Mouse (Mus musculus) embryonic facial prominence, embryonic 12.5 days (tissue): ENCODE data around the gene Scube1. TPM values are rescaled to one million over a fixed set of nuclear protein-coding genes. Genes with fewer than 3 reads are reported as not detected.

Experiments
- ATAC-seq: fragments of 200-750 bp; cut with Nextera tagmentation; 2 replicates; pipeline ENCODE4 v1.8.0; 2017; ENCODE audit not compliant: insufficient number of reproducible peaks, insufficient read depth, low FRiP score, low TSS enrichment
- H3K27ac ChIP-seq: fragments of 300-500 bp; sonication (generic); 2 replicates; pipeline ENCODE4 v1.5.1; 2016; ENCODE audit warnings: mild to moderate bottlenecking
- H3K27me3 ChIP-seq: fragments of 300-500 bp; sonication (generic); 2 replicates; pipeline ENCODE4 v1.6.1; 2016; ENCODE audit warnings: mild to moderate bottlenecking, moderate library complexity
- H3K36me3 ChIP-seq: fragments of 300-500 bp; sonication (generic); 2 replicates; pipeline ENCODE4 v1.6.1; 2016; ENCODE audit warnings: mild to moderate bottlenecking
- H3K4me1 ChIP-seq: fragments of 300-500 bp; sonication (generic); 2 replicates; pipeline ENCODE4 v1.6.1; 2016
- H3K4me2 ChIP-seq: fragments of 300-500 bp; sonication (generic); replicated peaks from 2 replicates; pipeline ENCODE4 v1.6.1; 2016; ENCODE audit warnings: mild to moderate bottlenecking, moderate library complexity
- H3K4me3 ChIP-seq: fragments of 300-500 bp; sonication (generic); 2 replicates; pipeline ENCODE4 v1.5.1; 2016; ENCODE audit warnings: mild to moderate bottlenecking
- H3K9ac ChIP-seq: fragments of 300-500 bp; sonication (generic); 2 replicates; pipeline ENCODE4 v1.6.1; 2016; ENCODE audit warnings: mild to moderate bottlenecking, moderate library complexity
- H3K9me3 ChIP-seq: fragments of 300-500 bp; sonication (generic); 2 replicates; pipeline ENCODE4 v1.6.1; 2016; ENCODE audit warnings: mild to moderate bottlenecking, moderate library complexity
- WGBS: fragments of 180-500 bp; shearing (Covaris S2); methylation state at CpG from one replicate; pipeline ENCODE4 v1.1.7; 2016; 5-methylcytosine and 5-hydroxymethylcytosine counted together
- polyA plus RNA-seq: library from polyadenylated mRNA; unstranded; fragments of >200 nt; fragmentation: Nextera tagmentation; extraction: Ambion mirVana; gene quantifications from 2 replicates; pipeline ENCODE4 v1.2.1, GENCODE M21; 2016

Gene Scube1
- polyA plus RNA-seq, 1 experiment from 2014 or later, result 48.4 TPM

DNA sequence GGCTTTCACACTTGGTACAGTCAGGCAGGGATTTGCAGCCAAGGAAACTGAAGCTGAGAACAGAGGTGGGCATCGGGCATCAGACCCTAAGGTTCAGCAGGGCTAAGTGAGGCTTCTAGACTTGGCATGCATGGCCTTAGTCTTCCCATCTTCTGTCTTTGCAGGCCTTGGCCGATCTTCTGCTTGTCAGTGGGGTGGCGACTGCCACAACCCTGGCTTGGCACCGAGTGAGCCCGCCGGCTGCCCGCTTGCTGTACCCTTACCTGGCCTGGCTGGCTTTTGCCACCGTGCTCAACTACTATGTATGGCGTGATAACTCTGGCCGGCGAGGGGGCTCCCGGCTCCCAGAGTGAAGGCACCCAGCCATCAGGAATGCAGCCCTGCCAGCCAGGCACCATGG lies 151.2 kb downstream of the Scube1 start:
- Histone ChIP-seq H3K9ac (no peak overlapping the region), H3K36me3 (peaks cover 48% of the 10 kb centered on the region), H3K27me3 (no peaks in the 10 kb centered on the region), H3K9me3 (no peaks in the 10 kb centered on the region), H3K4me2 (no peak overlapping the region), H3K4me1 (no peaks in the 10 kb centered on the region), H3K4me3 (no peak overlapping the region), H3K27ac (no peak overlapping the region)
- no peak for ATAC-seq
- 96% methylated on average over 12 of the region's 12 CpGs for WGBS

DNA sequence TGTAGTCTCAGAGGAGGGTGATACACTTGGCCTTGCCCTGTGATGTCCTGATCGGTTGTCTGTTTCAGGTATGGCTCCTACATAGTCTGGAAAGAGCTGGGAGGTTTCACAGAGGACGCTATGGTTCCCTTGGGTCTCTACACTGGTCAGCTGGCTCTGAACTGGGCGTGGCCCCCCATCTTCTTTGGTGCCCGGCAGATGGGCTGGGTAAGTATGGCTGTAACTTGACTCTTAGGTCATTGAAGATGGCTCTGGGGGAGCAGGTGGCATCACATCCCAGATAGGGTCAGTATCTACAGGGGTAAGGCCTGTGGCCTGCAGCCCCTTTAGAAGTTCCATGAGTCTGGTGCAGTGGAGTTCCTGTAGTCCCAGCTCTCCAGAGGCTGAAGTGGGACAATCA lies 152.7 kb downstream of the Scube1 start:
- Histone ChIP-seq H3K4me2 (no peak overlapping the region), H3K27me3 (no peaks in the 10 kb centered on the region), H3K36me3 (peaks cover 33% of the 10 kb centered on the region), H3K9ac (no peak overlapping the region), H3K4me3 (no peak overlapping the region), H3K9me3 (no peaks in the 10 kb centered on the region), H3K4me1 (no peaks in the 10 kb centered on the region), H3K27ac (no peak overlapping the region)
- WGBS, result 88% methylated on average over 4 of the region's 4 CpGs
- no peak for ATAC-seq

DNA sequence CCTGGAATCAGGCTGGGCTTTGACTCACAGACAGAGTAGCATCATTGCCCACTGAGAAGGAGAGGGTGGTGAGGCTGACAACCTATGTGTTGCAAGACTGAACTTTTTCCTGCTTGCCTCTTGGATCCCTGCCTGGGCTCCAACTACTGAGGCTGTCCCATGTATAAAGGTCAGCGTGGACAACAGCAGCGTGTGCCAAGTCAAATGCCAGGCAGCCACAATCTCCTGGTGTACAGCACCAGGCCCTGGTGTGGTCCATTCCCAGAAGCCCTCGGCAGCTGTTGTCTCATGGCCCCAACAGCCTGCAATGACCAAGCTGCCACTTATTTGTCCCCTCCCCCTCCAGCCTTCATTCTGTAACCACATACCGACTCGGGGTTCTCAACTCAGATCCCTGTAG lies 153.2 kb downstream of the Scube1 start:
- Histone ChIP-seq H3K4me1 (no peaks in the 10 kb centered on the region), H3K4me3 (no peak overlapping the region), H3K9me3 (no peaks in the 10 kb centered on the region), H3K4me2 (no peak overlapping the region), H3K9ac (no peak overlapping the region), H3K27me3 (no peaks in the 10 kb centered on the region), H3K36me3 (peaks cover 28% of the 10 kb centered on the region), H3K27ac (no peak overlapping the region)
- 83% methylated on average over 5 of the region's 5 CpGs for WGBS
- no peak for ATAC-seq

DNA sequence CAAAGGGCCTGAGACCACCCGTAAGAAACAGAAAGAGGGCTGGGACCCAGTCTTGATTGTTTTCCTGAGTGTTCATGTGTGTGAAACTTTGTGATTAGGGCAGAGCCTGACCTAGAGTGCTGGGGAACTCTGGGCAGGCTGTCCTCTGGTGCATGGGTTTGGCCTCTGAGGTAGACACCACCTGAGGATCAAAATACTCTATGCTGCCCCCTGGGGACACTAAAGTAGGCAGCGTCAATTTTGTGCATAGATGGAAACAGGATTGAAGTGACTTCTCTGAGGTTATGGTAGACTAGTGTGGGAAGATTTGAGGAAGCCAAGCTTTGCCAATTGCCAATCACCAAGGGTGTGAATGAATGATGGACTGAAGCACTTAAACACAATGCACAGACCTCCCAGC lies 154.2 kb downstream of the Scube1 start:
- Histone ChIP-seq H3K27me3 (no peaks in the 10 kb centered on the region), H3K27ac (no peak overlapping the region), H3K36me3 (peaks cover 18% of the 10 kb centered on the region), H3K4me1 (no peaks in the 10 kb centered on the region), H3K9ac (no peak overlapping the region), H3K4me2 (no peak overlapping the region), H3K4me3 (no peak overlapping the region), H3K9me3 (no peaks in the 10 kb centered on the region)
- 70% methylated on average over 2 of the region's 2 CpGs for WGBS
- no peak for ATAC-seq

DNA sequence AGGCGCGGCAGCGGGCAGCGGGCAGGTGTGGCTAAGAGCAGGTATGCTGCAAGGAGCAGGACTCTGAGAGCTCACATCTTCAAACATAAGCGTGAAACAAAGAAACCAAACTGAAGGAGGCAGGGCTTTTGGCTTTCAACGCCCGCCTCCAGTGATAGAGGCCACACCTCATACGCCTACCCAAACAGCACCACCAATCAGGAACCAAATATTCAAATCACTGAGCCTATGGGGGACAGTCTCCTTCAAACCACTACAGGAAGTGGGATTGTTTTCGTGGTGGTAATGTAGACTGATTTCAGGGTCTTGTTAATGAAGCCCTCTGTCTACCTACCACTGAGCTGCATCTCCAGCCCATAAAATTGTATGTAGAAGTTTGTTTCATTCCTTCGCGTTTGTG lies 155.1 kb downstream of the Scube1 start:
- Histone ChIP-seq H3K9ac (no peak overlapping the region), H3K4me3 (no peak overlapping the region), H3K27me3 (0 out of 2 replicates have a peak, but pooled peaks cover 2% of the 10 kb centered on the region), H3K4me2 (no peak overlapping the region), H3K4me1 (no peaks in the 10 kb centered on the region), H3K27ac (no peak overlapping the region), H3K36me3 (peaks cover 9% of the 10 kb centered on the region), H3K9me3 (no peaks in the 10 kb centered on the region)
- ATAC-seq, result no peak
- 49% methylated on average over 11 of the region's 11 CpGs for WGBS

DNA sequence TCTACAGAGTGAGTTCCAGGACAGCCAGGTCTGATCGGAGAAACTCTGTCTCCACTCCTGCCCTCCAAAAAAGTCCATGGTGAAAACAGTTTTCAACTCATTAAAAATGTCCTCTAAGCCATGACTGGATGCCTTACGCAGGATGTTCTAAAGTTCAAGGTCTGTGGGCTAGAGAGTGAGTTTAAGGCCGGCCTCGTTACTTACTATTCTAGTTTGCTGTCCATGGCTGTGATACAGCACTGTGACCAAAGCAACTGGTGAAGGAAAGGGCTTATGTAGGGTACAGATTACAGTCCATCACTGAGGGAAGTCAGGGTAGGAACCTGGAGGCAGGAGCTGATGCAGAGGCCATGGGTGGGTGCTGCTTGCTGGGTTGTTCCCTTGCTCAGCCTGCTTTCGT lies 156.3 kb downstream of the Scube1 start:
- no peak overlapping the region for H3K4me2 ChIP-seq
- 0 out of 2 replicates have a peak, but pooled peaks cover 2% of the 10 kb centered on the region for H3K27me3 ChIP-seq
- WGBS, result 90% methylated on average over 5 of the region's 5 CpGs
- H3K9ac ChIP-seq, result no peak overlapping the region
- H3K36me3 ChIP-seq, result no peaks in the 10 kb centered on the region
- H3K4me1 ChIP-seq, result peaks cover 9% of the 10 kb centered on the region
- no peaks in the 10 kb centered on the region for H3K9me3 ChIP-seq
- H3K4me3 ChIP-seq, result no peak overlapping the region
- no peak for ATAC-seq
- no peak overlapping the region for H3K27ac ChIP-seq

DNA sequence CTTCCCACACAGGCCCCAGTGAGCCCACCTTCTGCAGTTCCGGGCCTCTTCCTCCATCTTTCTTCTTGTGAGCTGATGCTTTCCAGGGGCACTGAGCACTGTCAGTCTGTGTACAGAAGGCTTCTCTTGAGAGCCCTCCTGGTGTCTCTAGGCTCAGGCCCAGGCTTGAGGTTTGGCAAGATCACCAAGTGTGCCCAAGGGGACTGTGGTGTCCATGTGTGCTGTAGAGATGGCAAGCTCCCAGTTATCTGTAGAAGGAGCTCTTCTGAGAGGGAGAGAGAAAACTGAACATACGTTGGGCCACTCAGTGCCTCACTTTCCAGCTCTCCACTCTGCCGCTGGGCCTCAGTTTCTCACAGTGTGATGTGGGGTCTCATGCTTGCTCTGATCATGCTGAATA lies 157.1 kb downstream of the Scube1 start:
- H3K4me3 ChIP-seq, result no peak overlapping the region
- 83% methylated on average over 3 of the region's 3 CpGs for WGBS
- H3K4me1 ChIP-seq, result peaks cover 17% of the 10 kb centered on the region
- H3K27ac ChIP-seq, result no peak overlapping the region
- no peak overlapping the region for H3K9ac ChIP-seq
- H3K9me3 ChIP-seq, result no peaks in the 10 kb centered on the region
- H3K4me2 ChIP-seq, result no peak overlapping the region
- ATAC-seq, result no peak
- 0 out of 2 replicates have a peak, but pooled peaks cover 2% of the 10 kb centered on the region for H3K27me3 ChIP-seq
- no peaks in the 10 kb centered on the region for H3K36me3 ChIP-seq

DNA sequence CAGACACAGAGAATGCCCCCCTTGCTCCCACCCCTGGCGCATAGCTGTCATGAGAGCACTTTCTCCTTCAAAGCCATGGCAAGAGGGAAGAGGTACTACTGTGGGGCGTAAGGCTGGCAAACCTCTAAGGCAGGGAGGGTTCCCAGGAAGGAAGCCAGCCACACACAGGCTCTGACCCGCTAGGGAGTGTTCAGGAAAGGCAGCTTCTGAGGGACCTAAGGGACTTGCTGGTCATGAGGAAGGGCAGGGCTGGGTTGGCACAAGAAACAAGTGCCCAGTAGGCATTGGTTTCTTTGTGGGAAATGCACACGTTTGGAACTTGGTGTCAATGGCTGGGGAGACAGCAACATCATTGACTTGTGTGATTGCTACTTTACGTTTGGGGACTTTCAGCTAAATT lies 158.8 kb downstream of the Scube1 start:
- 0 out of 2 replicates have a peak, but pooled peaks cover 5% of the 10 kb centered on the region for H3K27me3 ChIP-seq
- H3K27ac ChIP-seq, result no peak overlapping the region
- 74% methylated on average over 5 of the region's 5 CpGs for WGBS
- no peak overlapping the region for H3K4me2 ChIP-seq
- peaks cover 18% of the 10 kb centered on the region for H3K4me1 ChIP-seq
- no peaks in the 10 kb centered on the region for H3K9me3 ChIP-seq
- no peak overlapping the region for H3K9ac ChIP-seq
- no peak overlapping the region for H3K4me3 ChIP-seq
- no peak for ATAC-seq
- H3K36me3 ChIP-seq, result no peaks in the 10 kb centered on the region

DNA sequence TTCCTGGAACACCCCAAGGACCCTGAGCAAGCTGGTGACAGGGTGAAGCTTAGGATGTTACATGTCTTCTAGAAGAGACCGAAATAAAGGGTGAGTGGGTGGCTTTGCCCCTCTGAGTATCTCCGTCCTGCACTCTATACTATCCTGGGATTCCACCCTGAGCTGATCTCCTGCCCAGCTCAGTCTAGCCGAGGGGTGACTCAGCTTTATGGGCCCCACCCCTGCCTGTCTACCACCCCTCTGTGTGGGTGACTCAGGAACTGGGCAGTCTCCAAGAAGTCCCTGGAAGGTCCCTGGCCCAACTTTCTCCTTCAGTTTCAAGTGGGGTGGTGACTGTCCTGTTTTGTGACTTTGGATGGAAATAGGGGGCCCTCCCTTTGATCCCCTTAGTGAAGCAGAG lies 159.4 kb downstream of the Scube1 start:
- no peaks in the 10 kb centered on the region for H3K9me3 ChIP-seq
- H3K9ac ChIP-seq, result no peak overlapping the region
- H3K4me3 ChIP-seq, result no peak overlapping the region
- 0 out of 2 replicates have a peak, but pooled peaks cover 5% of the 10 kb centered on the region for H3K27me3 ChIP-seq
- H3K4me2 ChIP-seq, result no peak overlapping the region
- ATAC-seq, result no peak
- WGBS, result 85% methylated on average over 3 of the region's 3 CpGs
- no peaks in the 10 kb centered on the region for H3K36me3 ChIP-seq
- peaks cover 18% of the 10 kb centered on the region for H3K4me1 ChIP-seq
- H3K27ac ChIP-seq, result no peak overlapping the region

DNA sequence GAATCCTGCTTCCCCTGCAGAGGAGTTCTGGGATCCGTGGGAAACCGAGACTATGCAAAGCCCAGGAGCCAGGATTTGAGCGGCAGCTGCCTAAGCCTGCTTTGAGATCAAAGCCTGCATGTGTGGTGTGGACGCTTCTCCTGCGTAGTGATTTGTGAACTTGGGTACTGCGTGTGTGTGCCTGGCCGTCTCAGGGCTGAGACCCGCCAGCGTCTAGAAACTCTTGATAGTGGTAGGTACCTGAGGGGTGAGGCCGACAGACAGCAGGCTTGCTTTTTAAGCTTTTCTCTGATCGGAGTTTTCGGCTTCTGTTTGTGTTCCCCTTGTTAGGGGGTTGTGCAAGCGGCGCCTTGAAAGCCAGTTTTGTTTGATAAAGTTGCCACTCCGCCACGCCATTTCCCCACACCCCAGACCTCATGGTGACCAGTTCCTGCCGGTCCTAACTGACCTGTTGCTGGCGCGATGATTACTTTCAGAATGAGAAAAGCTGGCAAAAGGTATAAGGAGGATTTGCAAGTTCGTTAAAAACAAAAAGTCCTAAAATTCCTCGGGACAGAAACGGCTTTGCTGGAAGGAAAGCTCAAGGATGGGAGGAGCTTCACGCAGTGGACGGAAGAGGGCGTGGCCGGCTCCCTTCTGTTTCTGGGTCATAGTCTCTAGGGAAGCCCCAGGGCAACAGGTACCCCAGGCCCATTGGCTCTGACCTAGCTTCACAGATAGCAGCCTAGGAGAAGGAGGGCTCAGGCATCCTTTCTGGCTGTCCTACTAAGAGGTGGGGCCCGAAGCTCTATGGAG lies 160.8 kb downstream of the Scube1 start:
- no peak for ATAC-seq
- WGBS, result 3% methylated on average over 27 of the region's 27 CpGs
- H3K4me1 ChIP-seq, result peaks cover 18% of the 10 kb centered on the region
- no peaks in the 10 kb centered on the region for H3K36me3 ChIP-seq
- H3K27me3 ChIP-seq, result 0 out of 2 replicates have a peak, but pooled peaks cover 5% of the 10 kb centered on the region
- no peaks in the 10 kb centered on the region for H3K9me3 ChIP-seq
- peak overlapping the region; percentile 55 for H3K9ac ChIP-seq
- H3K4me3 ChIP-seq, result peak overlapping the region; percentile 47
- H3K4me2 ChIP-seq, result peak overlapping the region; percentile 95
- H3K27ac ChIP-seq, result peak overlapping the region; percentile 17; the same call in 1 of the 2 replicates

DNA sequence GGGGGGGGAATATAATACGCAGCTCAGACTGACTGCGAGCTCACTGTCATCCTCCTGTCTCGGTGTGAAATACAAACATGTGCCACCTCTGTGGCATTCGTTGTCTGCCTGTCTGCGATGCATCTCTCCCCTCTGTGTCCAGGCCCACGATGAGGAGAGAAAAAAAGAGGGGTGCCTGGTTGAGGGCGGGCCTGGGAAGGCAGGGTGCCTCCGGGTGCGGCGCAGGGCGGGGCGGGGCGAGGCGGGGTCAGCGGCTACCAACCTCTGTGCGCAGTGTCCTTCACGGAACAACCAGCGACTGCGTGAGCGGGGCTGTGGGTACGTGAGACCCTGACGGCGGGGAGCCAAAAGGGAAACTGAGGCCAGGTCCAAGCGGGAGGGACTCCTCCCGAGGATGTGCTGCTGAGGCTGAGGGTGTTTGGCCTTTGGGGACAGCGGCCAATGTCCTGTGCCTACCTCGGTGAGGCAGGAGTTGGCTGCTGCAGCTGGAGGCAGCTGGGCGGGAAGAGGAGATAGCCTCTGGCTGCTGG lies 161.4 kb downstream of the Scube1 start, which contains the start of the genes Tspo and Mcat:
Gene Tspo, plus strand, starts transcription at position 266 of the 530 bp plus-strand sequence.
Gene Mcat, minus strand, starts transcription at position 461 of the 530 bp plus-strand sequence.
- WGBS, result under 1% methylated on average over 28 of the region's 28 CpGs
- Histone ChIP-seq H3K9me3 (no peaks in the 10 kb centered on the region), H3K4me1 (peaks cover 18% of the 10 kb centered on the region), H3K4me2 (peak within 1 kb of the TSS; percentile 95), H3K9ac (peak within 1 kb of the TSS; percentile 55), H3K27ac (peak within 1 kb of the TSS; percentile 17; the same call in 1 of the 2 replicates), H3K27me3 (0 out of 2 replicates have a peak, but pooled peaks cover 5% of the 10 kb centered on the region), H3K4me3 (peak within 1 kb of the TSS; percentile 47), H3K36me3 (no peaks in the 10 kb centered on the region)
- no peak for ATAC-seq
